Mouse (Mus musculus): Measurements from ENCODE around the gene Tnfsf9. TPM values are rescaled to one million over a fixed set of nuclear protein-coding genes. Genes with fewer than 3 reads are reported as not detected.

The Tnfsf9 gene
- polyA plus RNA-seq, 1 experiment from 2014 or later, result 11.3 TPM

GRCm38 (mm10) chr17:57095855-57096622, 9.1 kb upstream of the Tnfsf9 start:
- WGBS, result 2% methylated on average over 18 of the region's 19 CpGs
- H3K9ac ChIP-seq (replicated peaks), result no peak overlapping the region
- peak overlapping the region; percentile 50 for H3K4me2 ChIP-seq
- peak overlapping the region; percentile 16 for H3K4me3 ChIP-seq (replicated peaks)
- ATAC-seq (ENCODE audit: insufficient number of reproducible peaks, insufficient read depth, low FRiP score, low TSS enrichment, low read depth), result peak; percentile 76
- H3K4me1 ChIP-seq (replicated peaks), result peaks cover 10% of the 10 kb centered on the region; the same call in 1 of the 2 replicates
- no peaks in the 10 kb centered on the region for H3K36me3 ChIP-seq
- no peaks in the 10 kb centered on the region for H3K9me3 ChIP-seq
- H3K27ac ChIP-seq, result no peak overlapping the region
- peaks cover 22% of the 10 kb centered on the region for H3K27me3 ChIP-seq

GRCm38 (mm10) chr17:57096623-57096920, 8.6 kb upstream of the Tnfsf9 start:
- peaks cover 10% of the 10 kb centered on the region; the same call in 1 of the 2 replicates for H3K4me1 ChIP-seq (replicated peaks)
- H3K27me3 ChIP-seq, result peaks cover 22% of the 10 kb centered on the region
- H3K9me3 ChIP-seq, result no peaks in the 10 kb centered on the region
- peak overlapping the region; percentile 50 for H3K4me2 ChIP-seq
- peak; percentile 73 for ATAC-seq (ENCODE audit: insufficient number of reproducible peaks, insufficient read depth, low FRiP score, low TSS enrichment, low read depth)
- no peak overlapping the region for H3K27ac ChIP-seq
- H3K9ac ChIP-seq (replicated peaks), result no peak overlapping the region
- no peaks in the 10 kb centered on the region for H3K36me3 ChIP-seq
- under 1% methylated on average over 11 of the region's 11 CpGs for WGBS
- 0 out of 2 replicates have a peak overlapping the region, but pooled peaks have one; percentile 16 for H3K4me3 ChIP-seq (replicated peaks)

GRCm38 (mm10) chr17:57098321-57098720, 6.8 kb upstream of the Tnfsf9 start:
- H3K27me3 ChIP-seq, result peaks cover 22% of the 10 kb centered on the region
- no peak overlapping the region for H3K4me3 ChIP-seq (replicated peaks)
- H3K4me1 ChIP-seq (replicated peaks), result peaks cover 10% of the 10 kb centered on the region; the same call in 1 of the 2 replicates
- no peak overlapping the region for H3K4me2 ChIP-seq
- no peaks in the 10 kb centered on the region for H3K9me3 ChIP-seq
- H3K9ac ChIP-seq (replicated peaks), result no peak overlapping the region
- ATAC-seq (ENCODE audit: insufficient number of reproducible peaks, insufficient read depth, low FRiP score, low TSS enrichment, low read depth), result no peak
- no peaks in the 10 kb centered on the region for H3K36me3 ChIP-seq
- H3K27ac ChIP-seq, result no peak overlapping the region
- WGBS, result 86% methylated on average over 5 of the region's 5 CpGs

- no peak overlapping the region for H3K27ac ChIP-seq
- H3K36me3 ChIP-seq, result no peaks in the 10 kb centered on the region
- peaks cover 16% of the 10 kb centered on the region for H3K4me1 ChIP-seq (replicated peaks)
- H3K27me3 ChIP-seq, result peaks cover 18% of the 10 kb centered on the region
- WGBS, result 13% methylated on average over 10 of the region's 10 CpGs
- H3K4me3 ChIP-seq (replicated peaks), result no peak overlapping the region
- H3K9ac ChIP-seq (replicated peaks), result no peak overlapping the region
- H3K9me3 ChIP-seq, result no peaks in the 10 kb centered on the region
- ATAC-seq (ENCODE audit: insufficient number of reproducible peaks, insufficient read depth, low FRiP score, low TSS enrichment, low read depth), result no peak
- no peak overlapping the region for H3K4me2 ChIP-seq
Measured at GRCm38 (mm10) chr17:57099629-57100325, 5.3 kb upstream of the Tnfsf9 start.

- Histone ChIP-seq H3K4me2 (no peak overlapping the region), H3K27ac (no peak overlapping the region), H3K36me3 (0 out of 2 replicates have a peak, but pooled peaks cover 2% of the 10 kb centered on the region), H3K4me1 (replicated peaks) (peaks cover 21% of the 10 kb centered on the region), H3K27me3 (no peaks in the 10 kb centered on the region), H3K4me3 (replicated peaks) (no peak overlapping the region), H3K9ac (replicated peaks) (no peak overlapping the region), H3K9me3 (no peaks in the 10 kb centered on the region)
- WGBS, result 77% methylated on average over 2 of the region's 2 CpGs
- no peak for ATAC-seq (ENCODE audit: insufficient number of reproducible peaks, insufficient read depth, low FRiP score, low TSS enrichment, low read depth)
Measured at GRCm38 (mm10) chr17:57102276-57102675, 2.8 kb upstream of the Tnfsf9 start.

GRCm38 (mm10) chr17:57104496-57104895, 629 bp upstream of the Tnfsf9 start:
- Histone ChIP-seq H3K27me3 (no peaks in the 10 kb centered on the region), H3K9me3 (no peaks in the 10 kb centered on the region), H3K36me3 (0 out of 2 replicates have a peak, but pooled peaks cover 4% of the 10 kb centered on the region), H3K9ac (replicated peaks) (0 out of 2 replicates have a peak overlapping the region, but pooled peaks have one; percentile 83), H3K4me1 (replicated peaks) (peaks cover 22% of the 10 kb centered on the region), H3K27ac (peak overlapping the region; percentile 4; the same call in 1 of the 2 replicates), H3K4me2 (peak overlapping the region; percentile 75), H3K4me3 (replicated peaks) (peak overlapping the region; percentile 66)
- no peak for ATAC-seq (ENCODE audit: insufficient number of reproducible peaks, insufficient read depth, low FRiP score, low TSS enrichment, low read depth)
- 44% methylated on average over 4 of the region's 4 CpGs for WGBS

- Histone ChIP-seq H3K9ac (replicated peaks) (peak overlapping the region; percentile 83), H3K36me3 (0 out of 2 replicates have a peak, but pooled peaks cover 4% of the 10 kb centered on the region), H3K4me2 (peak overlapping the region; percentile 75), H3K27ac (no peak overlapping the region), H3K27me3 (no peaks in the 10 kb centered on the region), H3K4me3 (replicated peaks) (peak overlapping the region; percentile 66), H3K4me1 (replicated peaks) (peaks cover 22% of the 10 kb centered on the region), H3K9me3 (no peaks in the 10 kb centered on the region)
- ATAC-seq (ENCODE audit: insufficient number of reproducible peaks, insufficient read depth, low FRiP score, low TSS enrichment, low read depth), result no peak
- 9% methylated on average over 9 of the region's 9 CpGs for WGBS
Measured at GRCm38 (mm10) chr17:57106035-57106368, 877 bp downstream of the Tnfsf9 start.

- Histone ChIP-seq H3K9me3 (no peaks in the 10 kb centered on the region), H3K27me3 (no peaks in the 10 kb centered on the region), H3K4me3 (replicated peaks) (no peak overlapping the region), H3K27ac (no peak overlapping the region), H3K4me1 (replicated peaks) (peaks cover 22% of the 10 kb centered on the region), H3K4me2 (peak overlapping the region; percentile 11), H3K36me3 (0 out of 2 replicates have a peak, but pooled peaks cover 4% of the 10 kb centered on the region), H3K9ac (replicated peaks) (no peak overlapping the region)
- 92% methylated on average over 5 of the region's 5 CpGs for WGBS
- ATAC-seq (ENCODE audit: insufficient number of reproducible peaks, insufficient read depth, low FRiP score, low TSS enrichment, low read depth), result no peak
Measured at GRCm38 (mm10) chr17:57107064-57107463, 1.9 kb downstream of the Tnfsf9 start.

GRCm38 (mm10) chr17:57108040-57108665, 3.0 kb downstream of the Tnfsf9 start:
- Histone ChIP-seq H3K9ac (replicated peaks) (no peak overlapping the region), H3K4me2 (no peak overlapping the region), H3K9me3 (no peaks in the 10 kb centered on the region), H3K4me1 (replicated peaks) (peaks cover 22% of the 10 kb centered on the region), H3K27me3 (no peaks in the 10 kb centered on the region), H3K4me3 (replicated peaks) (no peak overlapping the region), H3K36me3 (0 out of 2 replicates have a peak, but pooled peaks cover 4% of the 10 kb centered on the region), H3K27ac (no peak overlapping the region)
- ATAC-seq (ENCODE audit: insufficient number of reproducible peaks, insufficient read depth, low FRiP score, low TSS enrichment, low read depth), result no peak
- 70% methylated on average over 7 of the region's 7 CpGs for WGBS

- H3K9me3 ChIP-seq, result no peaks in the 10 kb centered on the region
- no peak overlapping the region for H3K27ac ChIP-seq
- H3K4me2 ChIP-seq, result no peak overlapping the region
- WGBS, result 45% methylated on average over 5 of the region's 5 CpGs
- ATAC-seq (ENCODE audit: insufficient number of reproducible peaks, insufficient read depth, low FRiP score, low TSS enrichment, low read depth), result no peak
- no peak overlapping the region for H3K4me3 ChIP-seq (replicated peaks)
- no peaks in the 10 kb centered on the region for H3K27me3 ChIP-seq
- H3K9ac ChIP-seq (replicated peaks), result no peak overlapping the region
- H3K4me1 ChIP-seq (replicated peaks), result peaks cover 22% of the 10 kb centered on the region
- H3K36me3 ChIP-seq, result 0 out of 2 replicates have a peak, but pooled peaks cover 4% of the 10 kb centered on the region
Measured at GRCm38 (mm10) chr17:57108666-57109171, 3.6 kb downstream of the Tnfsf9 start.

- WGBS, result 85% methylated on average over 1 of the region's 1 CpGs
- no peaks in the 10 kb centered on the region for H3K9me3 ChIP-seq
- H3K4me1 ChIP-seq (replicated peaks), result peaks cover 15% of the 10 kb centered on the region
- H3K4me2 ChIP-seq, result no peak overlapping the region
- H3K9ac ChIP-seq (replicated peaks), result no peak overlapping the region
- 0 out of 2 replicates have a peak, but pooled peaks cover 4% of the 10 kb centered on the region for H3K36me3 ChIP-seq
- no peaks in the 10 kb centered on the region for H3K27me3 ChIP-seq
- no peak overlapping the region for H3K4me3 ChIP-seq (replicated peaks)
- ATAC-seq (ENCODE audit: insufficient number of reproducible peaks, insufficient read depth, low FRiP score, low TSS enrichment, low read depth), result no peak
- no peak overlapping the region for H3K27ac ChIP-seq
Measured at GRCm38 (mm10) chr17:57110005-57110404, 4.9 kb downstream of the Tnfsf9 start.

Data from limb, embryonic 12.5 days (tissue).